In the genomic region with DNA sequence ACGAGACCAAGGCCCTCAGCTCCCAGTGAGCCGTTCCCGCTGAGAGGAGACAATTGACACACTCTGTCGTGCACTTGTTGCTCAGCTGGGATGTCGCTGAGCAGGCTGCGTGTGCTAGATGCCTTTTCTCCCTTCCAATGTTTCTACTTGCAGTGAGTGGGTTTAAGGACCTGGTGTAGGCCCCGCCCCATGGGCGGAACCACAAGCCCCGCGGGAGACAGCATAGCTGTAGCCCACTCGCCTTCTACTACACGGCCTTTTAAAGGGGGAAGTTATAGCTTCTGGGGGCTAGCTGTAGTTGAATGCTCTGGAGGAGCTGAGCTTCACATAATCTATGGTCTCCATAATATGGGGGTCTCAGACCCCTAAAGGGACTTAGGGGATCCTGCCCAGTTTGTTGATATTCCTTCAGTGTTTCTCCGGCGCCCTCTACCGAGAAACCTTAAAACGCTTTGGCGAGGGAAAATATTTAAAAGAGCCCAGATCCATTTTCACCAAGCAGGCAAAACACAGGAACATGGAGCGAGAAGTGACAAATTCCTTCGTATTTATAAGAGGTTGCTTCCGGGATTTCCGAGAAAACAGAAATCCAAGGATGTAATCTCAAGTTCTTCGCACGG, we compare ENCODE assay signal across 8 mouse cellular contexts. TPM values are rescaled to one million over a fixed set of nuclear protein-coding genes. Genes with fewer than 3 reads are reported as not detected.
DNase-seq lines count a peak whose midpoint lies in the region; ATAC-seq lines count a peak whose summit lies in the region.

No protein-coding gene starts in this region.

- DNase-seq in CD4-positive, CD25-positive, alpha-beta regulatory T cell, adult 2 months (ENCODE audit: low read depth, low spot score), result peak; percentile 36
- DNase-seq in right cerebral cortex, postnatal 10 days (ENCODE audit: low spot score in 2 of 2), result peak; percentile 57 to 64
- no peak for DNase-seq in right cerebral cortex, postnatal 14 days
- DNase-seq in kidney, adult 9 months, result peak; percentile 56
- DNase-seq in lung, postnatal 14 days, result peak; percentile 63
- DNase-seq in thymus, postnatal 25 days, result peak; percentile 51

- no peak for ATAC-seq in CD4-positive, CD25-positive, alpha-beta regulatory T cell, adult 4 months
- ATAC-seq in granulocyte monocyte progenitor cell, adult 5-6 weeks (replicated peaks; ENCODE audit: poor library complexity, severe bottlenecking), result 0 out of 2 replicates have a peak, but pooled peaks have one; percentile 10

RNA-seq across cellular contexts. Expression of a gene that starts 10.8 kb away (rescaled TPM):
- not detected for polyA plus RNA-seq in CD4-positive, CD25-positive, alpha-beta regulatory T cell, adult 4 months (2017; shearing (Covaris generic))
- 3.4 TPM in 1 of 2 replicates, not detected in the other for total RNA-seq in granulocyte monocyte progenitor cell, adult 5-6 weeks (2014; fragmentation: Nextera tagmentation)
- total RNA-seq in granulocyte monocyte progenitor cell, adult 5-6 weeks (2017), result 0.78 and 3.3 TPM in 2 replicates

RNA-seq across cellular contexts. Expression of a gene that starts 11.2 kb away (rescaled TPM):
- polyA plus RNA-seq in CD4-positive, CD25-positive, alpha-beta regulatory T cell, adult 4 months (2017; shearing (Covaris generic)), result 1 to 10 TPM; 3.1 to 4.7 TPM
- total RNA-seq in granulocyte monocyte progenitor cell, adult 5-6 weeks (2014; fragmentation: Nextera tagmentation), result 16.2 and 19.0 TPM in 2 replicates
- 11.3 and 14.2 TPM in 2 replicates for total RNA-seq in granulocyte monocyte progenitor cell, adult 5-6 weeks (2017)

RNA-seq across cellular contexts. Expression of a gene that starts 23.8 kb away (rescaled TPM):
- polyA plus RNA-seq in CD4-positive, CD25-positive, alpha-beta regulatory T cell, adult 4 months (2017; shearing (Covaris generic)), result 10 to 100 TPM; 25.2 to 38.6 TPM
- 37.5 and 51.7 TPM in 2 replicates for total RNA-seq in granulocyte monocyte progenitor cell, adult 5-6 weeks (2014; fragmentation: Nextera tagmentation)
- total RNA-seq in granulocyte monocyte progenitor cell, adult 5-6 weeks (2017), result 26.0 and 31.9 TPM in 2 replicates

RNA-seq across cellular contexts. Expression of a gene that starts 35.2 kb away (rescaled TPM):
- not detected for polyA plus RNA-seq in CD4-positive, CD25-positive, alpha-beta regulatory T cell, adult 4 months (2017; shearing (Covaris generic))
- not detected in 2 replicates for total RNA-seq in granulocyte monocyte progenitor cell, adult 5-6 weeks (2014; fragmentation: Nextera tagmentation)
- not detected in 2 replicates for total RNA-seq in granulocyte monocyte progenitor cell, adult 5-6 weeks (2017)

RNA-seq across cellular contexts. Expression of a gene that starts 35.7 kb away (rescaled TPM):
- not detected for polyA plus RNA-seq in CD4-positive, CD25-positive, alpha-beta regulatory T cell, adult 4 months (2017; shearing (Covaris generic))
- total RNA-seq in granulocyte monocyte progenitor cell, adult 5-6 weeks (2014; fragmentation: Nextera tagmentation), result 11.0 and 28.9 TPM in 2 replicates
- 4.0 and 6.0 TPM in 2 replicates for total RNA-seq in granulocyte monocyte progenitor cell, adult 5-6 weeks (2017)
